11 mouse cellular contexts compared by ENCODE assay signal in the genomic region with DNA sequence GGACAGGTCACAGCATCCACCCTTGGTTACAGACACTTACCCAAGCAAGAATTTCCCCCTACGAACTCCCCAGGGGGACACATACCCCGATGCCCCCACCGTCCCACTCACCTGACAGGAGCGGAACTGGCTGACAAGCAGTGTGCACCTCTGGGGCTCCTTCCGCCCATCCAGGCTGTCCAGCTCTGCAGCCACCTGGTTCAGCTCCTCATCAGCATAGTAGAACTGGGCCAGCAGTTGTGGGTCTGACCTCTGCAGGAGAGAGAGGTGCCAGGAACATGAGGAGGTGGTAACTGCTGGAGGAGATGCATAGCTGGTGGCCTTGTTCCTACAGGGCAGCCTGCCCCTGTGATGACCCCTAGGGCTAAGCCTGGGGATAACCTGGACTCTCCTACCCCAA. TPM values are rescaled to one million over a fixed set of nuclear protein-coding genes. Genes with fewer than 3 reads are reported as not detected.
A peak's percentile ranks its signal among the peaks of the same experiment; 100 is the strongest.
DNase-seq lines count a peak whose midpoint lies in the region; ATAC-seq and TF ChIP-seq lines count a peak whose summit lies in the region.
"Had no signal": no experiment of that assay in that cellular context is flagged by ENCODE, and none has a peak within 500 bp of the region (broad histone marks: within the 10 kb centered on the region; RNA-seq: fewer than 3 reads in every experiment).

No protein-coding gene starts in this region.

- WGBS in cerebellum, adult 2 months, result 75% methylated on average over 5 of the region's 5 CpGs
- WGBS in heart, embryonic 14.5 days, result 81% methylated on average over 5 of the region's 5 CpGs
- 79% methylated on average over 5 of the region's 5 CpGs for WGBS in lung, embryonic 15.5 days
- WGBS in limb, embryonic 15.5 days, result 80% methylated on average over 5 of the region's 5 CpGs

- TF ChIP-seq POLR2A in cerebellum, adult 2 months (IDR thresholded peaks at IDR 0.05; ENCODE audit: borderline replicate concordance, insufficient read depth, low read length), result no peak

- intact Hi-C loops in heart, postnatal 36 days (cut with DNase I), result no loop called here

- no peaks in the 10 kb centered on the region for H3K27me3 ChIP-seq in cerebellum, adult 2 months (ENCODE audit: control insufficient read depth, insufficient read depth, low read length)
- peaks cover 4% of the 10 kb centered on the region; the same call in 1 of the 2 replicates for H3K27me3 ChIP-seq in heart, embryonic 14.5 days (ENCODE audit: control insufficient read depth, insufficient read depth, low read length)
- no peaks in the 10 kb centered on the region for H3K27me3 ChIP-seq in lung, embryonic 15.5 days
- H3K27me3 ChIP-seq in limb, embryonic 15.5 days, result no peaks in the 10 kb centered on the region
- H3K27me3 ChIP-seq: midbrain, embryonic 12.5 days had no signal

- ATAC-seq in heart, embryonic 14.5 days (ENCODE audit: insufficient number of reproducible peaks, insufficient read depth, low FRiP score, low read depth), result no peak
- 0 out of 2 replicates have a peak, but pooled peaks have one; percentile 5 for ATAC-seq in lung, embryonic 15.5 days (ENCODE audit: borderline replicate concordance, extremely low read depth, low FRiP score, low TSS enrichment)
- ATAC-seq in limb, embryonic 15.5 days (ENCODE audit: insufficient number of reproducible peaks, low FRiP score, low TSS enrichment, low read depth), result peak; percentile 40; the same call in 1 of the 2 replicates

- H3K4me3 ChIP-seq in cerebellum, adult 2 months (replicated peaks; ENCODE audit: insufficient read depth, low read depth, low read length), result no peak overlapping the region
- H3K4me3 ChIP-seq in heart, embryonic 14.5 days (ENCODE audit: control insufficient read depth in 1 of 2, insufficient read depth in 1 of 2, low read depth in 1 of 2, low read length in 2 of 2), result no peak overlapping the region
- no peak overlapping the region for H3K4me3 ChIP-seq in lung, embryonic 15.5 days
- no peak overlapping the region for H3K4me3 ChIP-seq in limb, embryonic 15.5 days
- H3K4me3 ChIP-seq: midbrain, embryonic 12.5 days had no signal

- H3K36me3 ChIP-seq in heart, embryonic 14.5 days (ENCODE audit: control insufficient read depth, insufficient read depth, low read length), result no peaks in the 10 kb centered on the region
- no peaks in the 10 kb centered on the region for H3K36me3 ChIP-seq in lung, embryonic 15.5 days
- H3K36me3 ChIP-seq in limb, embryonic 15.5 days, result no peaks in the 10 kb centered on the region
- H3K36me3 ChIP-seq: midbrain, embryonic 12.5 days had no signal

- no peaks in the 10 kb centered on the region for H3K9me3 ChIP-seq in heart, embryonic 14.5 days (ENCODE audit: control insufficient read depth, low read length)
- H3K9me3 ChIP-seq in lung, embryonic 15.5 days, result no peaks in the 10 kb centered on the region
- H3K9me3 ChIP-seq in limb, embryonic 15.5 days, result no peaks in the 10 kb centered on the region
- H3K9me3 ChIP-seq: midbrain, embryonic 12.5 days had no signal

- peaks cover 53% of the 10 kb centered on the region for H3K4me1 ChIP-seq in cerebellum, adult 2 months (ENCODE audit: control insufficient read depth, insufficient read depth, low read length)
- peaks cover 18 to 20% of the 10 kb centered on the region in 2 experiments for H3K4me1 ChIP-seq in heart, embryonic 14.5 days (ENCODE audit: control insufficient read depth in 2 of 2, insufficient read depth in 2 of 2, low read length in 2 of 2)
- peaks cover 10% of the 10 kb centered on the region; the same call in 1 of the 2 replicates for H3K4me1 ChIP-seq in lung, embryonic 15.5 days
- H3K4me1 ChIP-seq in limb, embryonic 15.5 days, result peaks cover 10% of the 10 kb centered on the region

- peak overlapping the region; percentile 37 for H3K27ac ChIP-seq in cerebellum, adult 2 months (ENCODE audit: insufficient read depth, low read length)
- H3K27ac ChIP-seq in heart, embryonic 14.5 days (replicated peaks in 1 of 2; ENCODE audit: control insufficient read depth in 1 of 2, insufficient read depth in 1 of 2, low read depth in 2 of 2, low read length in 2 of 2), result peak overlapping the region in 1 of 2 experiments; percentile 78; a peak in 1 of 4 replicates
- H3K27ac ChIP-seq in lung, embryonic 15.5 days, result no peak overlapping the region
- no peak overlapping the region for H3K27ac ChIP-seq in limb, embryonic 15.5 days
- H3K27ac ChIP-seq: midbrain, embryonic 12.5 days had no signal

- TF ChIP-seq CTCF in cerebellum, adult 2 months (IDR thresholded peaks at IDR 0.05; ENCODE audit: borderline replicate concordance, insufficient read depth, low read depth, low read length), result no peak

- peak overlapping the region; percentile 46 for H3K4me2 ChIP-seq in heart, embryonic 14.5 days (ENCODE audit: low read length)
- no peak overlapping the region for H3K4me2 ChIP-seq in lung, embryonic 15.5 days
- no peak overlapping the region for H3K4me2 ChIP-seq in limb, embryonic 15.5 days
- H3K4me2 ChIP-seq: midbrain, embryonic 12.5 days had no signal

- peak overlapping the region; percentile 14; the same call in 1 of the 2 replicates for H3K9ac ChIP-seq in heart, embryonic 14.5 days (ENCODE audit: low read length)
- no peak overlapping the region for H3K9ac ChIP-seq in lung, embryonic 15.5 days
- H3K9ac ChIP-seq in limb, embryonic 15.5 days, result no peak overlapping the region
- H3K9ac ChIP-seq: midbrain, embryonic 12.5 days had no signal

- DNase-seq in cerebellum, adult 2 months, result no peak
- no peak for DNase-seq in cerebellum, postnatal 4 days (ENCODE audit: low spot score in 2 of 2)
- no peak for DNase-seq in heart, postnatal 36 days
- no peak for DNase-seq in lung, postnatal 10 days
- no peak for DNase-seq in embryo, embryonic 10 days (ENCODE audit: low spot score)

RNA-seq across cellular contexts. Expression of gene Zfyve28, which starts 45.2 kb away (rescaled TPM):
- polyA plus RNA-seq in cerebellum, adult 2 months (2012; rRNA removed), result 62.9 and 69.5 TPM in 2 replicates
- 0.32 and 0.42 TPM in 2 replicates for polyA plus RNA-seq in heart, embryonic 14.5 days (2014; fragmentation: Nextera tagmentation; extraction: Ambion mirVana)
- total RNA-seq in heart, postnatal 36 days (2021), result under 1 TPM; 0.68 to 0.83 TPM
- 0.20 and 0.64 TPM in 2 replicates for polyA plus RNA-seq in lung, embryonic 15.5 days (2015; fragmentation: Nextera tagmentation; extraction: Ambion mirVana)
- polyA plus RNA-seq in limb, embryonic 15.5 days (2015; fragmentation: Nextera tagmentation; extraction: Ambion mirVana), result 0.82 and 1.1 TPM in 2 replicates
- total RNA-seq: common myeloid progenitor, adult 5-6 weeks had no signal

RNA-seq across cellular contexts. Expression of gene Cfap99, which starts 45.3 kb away (rescaled TPM):
- polyA plus RNA-seq in cerebellum, adult 2 months (2012; rRNA removed), result 1.4 and 1.7 TPM in 2 replicates
- polyA plus RNA-seq in heart, embryonic 14.5 days (2014; fragmentation: Nextera tagmentation; extraction: Ambion mirVana), result 0.09 TPM in 1 of 2 replicates, not detected in the other
- total RNA-seq in heart, postnatal 36 days (2021), result not detected
- polyA plus RNA-seq in lung, embryonic 15.5 days (2015; fragmentation: Nextera tagmentation; extraction: Ambion mirVana), result 0.14 and 0.24 TPM in 2 replicates
- not detected in 2 replicates for polyA plus RNA-seq in limb, embryonic 15.5 days (2015; fragmentation: Nextera tagmentation; extraction: Ambion mirVana)
- total RNA-seq: common myeloid progenitor, adult 5-6 weeks; gastrocnemius, postnatal 36 days had no signal
- polyA plus RNA-seq: midbrain, embryonic 12.5 days had no signal

RNA-seq across cellular contexts. Expression of gene Mxd4, which starts 55.5 kb away (rescaled TPM):
- polyA plus RNA-seq in cerebellum, adult 2 months (2012; rRNA removed), result 91.6 and 96.5 TPM in 2 replicates
- 33.2 and 34.2 TPM in 2 replicates for polyA plus RNA-seq in heart, embryonic 14.5 days (2014; fragmentation: Nextera tagmentation; extraction: Ambion mirVana)
- 10 to 100 TPM; 73.8 to 84.6 TPM for total RNA-seq in heart, postnatal 36 days (2021)
- polyA plus RNA-seq in lung, embryonic 15.5 days (2015; fragmentation: Nextera tagmentation; extraction: Ambion mirVana), result 44.5 and 50.0 TPM in 2 replicates
- polyA plus RNA-seq in limb, embryonic 15.5 days (2015; fragmentation: Nextera tagmentation; extraction: Ambion mirVana), result 40.3 and 42.4 TPM in 2 replicates

Comparison
In these comparisons a context has a peak if more than half of its experiments do, and no peak if none do; other contexts are left out.
1. RNA of gene Zfyve28, which starts 45.2 kb away (polyA plus RNA-seq): 62.9 to 69.5 TPM in cerebellum, adult 2 months; 0.82 to 1.1 TPM in limb, embryonic 15.5 days, 0.20 to 0.64 TPM in lung, embryonic 15.5 days and 0.32 to 0.42 TPM in heart, embryonic 14.5 days; every median in the first group is over 10 times any median in the second.